Mouse (Mus musculus) adrenal gland, postnatal 14 days (tissue): ENCODE measurements around the gene Mthfs. TPM values are rescaled to one million over a fixed set of nuclear protein-coding genes. Genes with fewer than 3 reads are reported as not detected.
"Not testable (repeated sequence)": the region's sequence is repeated elsewhere in the genome, so short reads cannot be mapped to it uniquely, and the experiment has no call there.

ENCODE experiments used
- DNase-seq: peaks from one replicate; pipeline ENCODE4 v3.0.0; 2021; ENCODE audit warnings: mixed read lengths
- long read RNA-seq, 2 experiments: library from polyadenylated mRNA; stranded (forward); transcript quantifications; one replicate each; pipeline ENCODE4 v2.0.0; 2021
- total RNA-seq: library from RNA; stranded (reverse); gene quantifications from 2 replicates; pipeline ENCODE4 v1.2.3, GENCODE M21; 2021

The Mthfs gene
- 36.1 and 39.8 TPM in 2 replicates for total RNA-seq
- long read RNA-seq, experiment 1, transcript Mthfs-201 (3 exons, 816 nt), result major isoform, 6 of 13 reads
- long read RNA-seq, experiment 1, partial matches to known transcripts, result 1 of 13 reads
- long read RNA-seq, experiment 1, other reads (novel, unspliced or antisense), result 6 of 13 reads
- long read RNA-seq, experiment 2, transcript Mthfs-201 (3 exons, 816 nt), result major isoform, 10 of 22 reads
- long read RNA-seq, experiment 2, partial matches to known transcripts, result 1 of 22 reads
- long read RNA-seq, experiment 2, other reads (novel, unspliced or antisense), result 9 of 22 reads

- not testable (repeated sequence) for DNase-seq
Observed at GRCm38 (mm10) chr9:89210353-89211064, at the start of gene Mthfs. TSS of gene Mthfs (plus strand) at chr9:89210676.

GRCm38 (mm10) chr9:89172539-89172938 is 37.9 kb upstream of the Mthfs start:
- DNase-seq, result not testable (repeated sequence)

GRCm38 (mm10) chr9:89178833-89179232 is 31.6 kb upstream of the Mthfs start:
- peak; percentile 80 for DNase-seq

- DNase-seq, result not testable (repeated sequence)
Observed at GRCm38 (mm10) chr9:89179469-89179868, 31.0 kb upstream of the Mthfs start.

- not testable (repeated sequence) for DNase-seq
Observed at GRCm38 (mm10) chr9:89187006-89187405, 23.5 kb upstream of the Mthfs start.

- not testable (repeated sequence) for DNase-seq
Observed at GRCm38 (mm10) chr9:89195483-89195882, 15.0 kb upstream of the Mthfs start.

GRCm38 (mm10) chr9:89197509-89197908 is 13.0 kb upstream of the Mthfs start:
- not testable (repeated sequence) for DNase-seq

GRCm38 (mm10) chr9:89198349-89198748 is 12.1 kb upstream of the Mthfs start:
- not testable (repeated sequence) for DNase-seq

- not testable (repeated sequence) for DNase-seq
Observed at GRCm38 (mm10) chr9:89198969-89199416, 11.5 kb upstream of the Mthfs start, which contains the start of the genes Bcl2a1b and Gm29094. TSS of gene Bcl2a1b (plus strand) at chr9:89199209. TSS of gene Gm29094 (plus strand) at chr9:89199379.

- DNase-seq, result not testable (repeated sequence)
Observed at GRCm38 (mm10) chr9:89202256-89202655, 8.2 kb upstream of the Mthfs start.

GRCm38 (mm10) chr9:89208939-89209338 is 1.5 kb upstream of the Mthfs start:
- DNase-seq, result not testable (repeated sequence)

GRCm38 (mm10) chr9:89211065-89211858 is 786 bp downstream of the Mthfs start:
- DNase-seq, result peak; percentile 88

GRCm38 (mm10) chr9:89212428-89212827 is 2.0 kb downstream of the Mthfs start:
- peak; percentile 53 for DNase-seq

GRCm38 (mm10) chr9:89218174-89218573 is 7.7 kb downstream of the Mthfs start:
- DNase-seq, result not testable (repeated sequence)

- DNase-seq, result not testable (repeated sequence)
Observed at GRCm38 (mm10) chr9:89219668-89220067, 9.2 kb downstream of the Mthfs start.

GRCm38 (mm10) chr9:89220704-89221287 is 10.3 kb downstream of the Mthfs start:
- not testable (repeated sequence) for DNase-seq

- no peak for DNase-seq
Observed at GRCm38 (mm10) chr9:89226071-89226470, 15.6 kb downstream of the Mthfs start.

- no peak for DNase-seq
Observed at GRCm38 (mm10) chr9:89228122-89228521, 17.6 kb downstream of the Mthfs start.

GRCm38 (mm10) chr9:89230897-89231497 is 20.5 kb downstream of the Mthfs start:
- DNase-seq, result peak; percentile 45

GRCm38 (mm10) chr9:89237131-89237530 is 26.7 kb downstream of the Mthfs start:
- DNase-seq, result not testable (repeated sequence)

GRCm38 (mm10) chr9:89238976-89239505 is 28.6 kb downstream of the Mthfs start:
- not testable (repeated sequence) for DNase-seq
